Mouse (Mus musculus) forebrain, embryonic 16.5 days (tissue): ENCODE results near the gene Spr. TPM values are rescaled to one million over a fixed set of nuclear protein-coding genes. Genes with fewer than 3 reads are reported as not detected.

Source experiments
- ATAC-seq: fragments of 200-750 bp; cut with Nextera tagmentation; 2 replicates; pipeline ENCODE4 v1.8.0; 2017; ENCODE audit warnings: mild to moderate bottlenecking, moderate library complexity
- H3K27ac ChIP-seq: fragments of 300-500 bp; sonication (generic); 2 replicates; pipeline ENCODE4 v1.5.1; 2014; ENCODE audit warnings: low read length, control low read depth
- H3K27me3 ChIP-seq: fragments of 300-500 bp; sonication (generic); replicated peaks from 2 replicates; pipeline ENCODE4 v1.6.1; 2014; ENCODE audit warnings: low read length; ENCODE audit not compliant: control insufficient read depth, insufficient read depth
- H3K36me3 ChIP-seq: fragments of 300-500 bp; sonication (generic); 2 replicates; pipeline ENCODE4 v1.6.1; 2014; ENCODE audit not compliant: control insufficient read depth, insufficient read depth
- H3K4me1 ChIP-seq: fragments of 300-500 bp; sonication (generic); replicated peaks from 2 replicates; pipeline ENCODE4 v1.6.1; 2014; ENCODE audit warnings: low read length; ENCODE audit not compliant: control insufficient read depth, insufficient read depth
- H3K4me2 ChIP-seq: fragments of 300-500 bp; sonication (generic); 2 replicates; pipeline ENCODE4 v1.6.1; 2014; ENCODE audit warnings: mild to moderate bottlenecking, low read length, control low read depth
- H3K4me3 ChIP-seq: fragments of 300-500 bp; sonication (generic); replicated peaks from 2 replicates; pipeline ENCODE4 v1.5.1; 2014; ENCODE audit warnings: mild to moderate bottlenecking, low read length, control low read depth
- H3K9ac ChIP-seq: fragments of 300-500 bp; sonication (generic); replicated peaks from 2 replicates; pipeline ENCODE4 v1.6.1; 2014; ENCODE audit warnings: low read depth, low read length, control low read depth
- H3K9me3 ChIP-seq: fragments of 300-500 bp; sonication (generic); 2 replicates; pipeline ENCODE4 v1.6.1; 2016; ENCODE audit warnings: low read length; ENCODE audit not compliant: control insufficient read depth
- WGBS: fragments of 180-500 bp; shearing (Covaris S2); extraction: QIAGEN DNeasy Blood & Tissue Kit; methylation state at CpG from one replicate; pipeline ENCODE4 v1.1.7; 2014; 5-methylcytosine and 5-hydroxymethylcytosine counted together
- polyA plus RNA-seq: library from polyadenylated mRNA; unstranded; fragments of >200 nt; fragmentation: Nextera tagmentation; extraction: Ambion mirVana; gene quantifications from 2 replicates; pipeline ENCODE4 v1.2.1, GENCODE M21; 2015

The Spr gene
- polyA plus RNA-seq, 1 experiment from 2014 or later, result 31.9 TPM

DNA sequence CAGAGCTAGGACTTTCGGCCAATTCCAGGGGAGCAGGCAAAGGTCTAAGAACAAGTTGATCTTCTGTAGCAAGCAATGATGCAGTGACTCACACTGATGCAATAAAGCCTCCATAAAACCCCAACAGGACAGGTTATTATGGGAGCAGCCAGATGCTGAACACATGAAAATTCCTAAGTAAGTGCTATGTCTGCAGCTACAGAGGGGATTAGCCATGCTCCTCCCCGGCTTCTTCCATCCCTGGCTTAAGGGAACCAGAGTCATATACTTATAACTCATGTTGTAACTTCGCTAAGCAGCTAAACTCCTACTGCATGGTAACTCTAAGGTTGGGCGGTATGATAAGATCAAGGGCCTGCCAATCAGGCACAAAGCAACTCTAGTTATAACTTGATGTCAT lies 50.1 kb downstream of the Spr start:
- Histone ChIP-seq H3K4me2 (no peak overlapping the region), H3K27ac (no peak overlapping the region), H3K9ac (no peak overlapping the region), H3K9me3 (no peaks in the 10 kb centered on the region), H3K27me3 (no peaks in the 10 kb centered on the region), H3K4me3 (no peak overlapping the region), H3K36me3 (no peaks in the 10 kb centered on the region), H3K4me1 (no peaks in the 10 kb centered on the region)
- WGBS, result 83% methylated on average over 4 of the region's 4 CpGs
- ATAC-seq, result no peak

DNA sequence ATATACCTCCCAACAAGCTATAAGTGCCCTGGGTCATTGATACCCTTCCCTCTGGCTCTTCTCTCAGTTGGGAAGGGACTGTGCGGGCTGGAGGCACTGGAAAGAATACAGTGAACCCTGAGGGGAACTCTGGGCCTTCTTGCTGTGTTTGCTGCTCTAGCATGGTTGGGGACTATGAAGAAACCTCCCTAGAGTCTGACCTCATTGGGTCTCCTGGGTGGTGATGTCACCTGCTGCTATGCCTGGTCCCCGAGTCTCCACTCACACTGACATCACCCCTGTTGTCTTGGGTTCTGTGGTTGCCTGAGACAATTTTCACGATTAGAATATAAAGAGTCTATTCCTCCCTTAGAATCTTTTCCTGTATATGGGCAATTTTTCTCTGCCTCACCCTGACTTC lies 50.9 kb downstream of the Spr start:
- no peak overlapping the region for H3K4me3 ChIP-seq
- H3K36me3 ChIP-seq, result no peaks in the 10 kb centered on the region
- H3K9ac ChIP-seq, result no peak overlapping the region
- no peak overlapping the region for H3K4me2 ChIP-seq
- ATAC-seq, result no peak
- no peaks in the 10 kb centered on the region for H3K27me3 ChIP-seq
- H3K9me3 ChIP-seq, result no peaks in the 10 kb centered on the region
- H3K27ac ChIP-seq, result no peak overlapping the region
- WGBS, result 77% methylated on average over 3 of the region's 3 CpGs
- no peaks in the 10 kb centered on the region for H3K4me1 ChIP-seq

Other genes starting within 250 kb of the Spr start
- 62.0 and 66.1 TPM in 2 replicates for gene Exoc6b, start 68.3 kb downstream of the Spr start, polyA plus RNA-seq
- 57.5 and 59.7 TPM in 2 replicates for gene Emx1, start 49.7 kb upstream of the Spr start, polyA plus RNA-seq
- 23.1 and 27.1 TPM in 2 replicates for gene Sfxn5, start 195.7 kb upstream of the Spr start, polyA plus RNA-seq
- gene Rab11fip5, start 236.9 kb upstream of the Spr start, polyA plus RNA-seq, result 15.4 and 19.3 TPM in 2 replicates